Mouse (Mus musculus): ENCODE measurements around the gene Atxn2l.

Gene Atxn2l

DNA sequence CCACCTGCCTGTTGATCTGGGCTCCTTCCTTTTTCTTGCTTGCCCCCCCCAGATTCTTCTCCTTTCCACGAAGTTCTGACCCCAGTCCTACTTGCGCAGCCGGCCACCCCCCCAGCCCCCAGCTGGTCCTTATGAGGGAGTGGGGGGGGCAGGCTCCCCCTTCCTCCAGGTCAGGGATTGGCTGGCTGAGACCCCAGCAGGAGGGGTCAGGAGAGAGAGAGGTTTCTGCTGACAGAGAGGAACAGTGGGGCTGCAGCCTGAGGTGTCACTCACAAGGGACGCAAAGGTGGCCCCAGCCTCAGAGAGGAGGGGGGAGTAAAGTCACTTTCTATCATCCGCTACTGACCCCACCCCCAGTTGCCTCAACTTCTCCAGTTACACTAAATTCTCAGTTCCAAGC, 40.2 kb downstream of the Atxn2l start, which contains the start of gene Atp2a1:
Gene Atp2a1, minus strand, starts transcription at position 105 of the 400 bp plus-strand sequence.
- DNase-seq (ENCODE audit: low spot score in 2 of 2): no peak

DNA sequence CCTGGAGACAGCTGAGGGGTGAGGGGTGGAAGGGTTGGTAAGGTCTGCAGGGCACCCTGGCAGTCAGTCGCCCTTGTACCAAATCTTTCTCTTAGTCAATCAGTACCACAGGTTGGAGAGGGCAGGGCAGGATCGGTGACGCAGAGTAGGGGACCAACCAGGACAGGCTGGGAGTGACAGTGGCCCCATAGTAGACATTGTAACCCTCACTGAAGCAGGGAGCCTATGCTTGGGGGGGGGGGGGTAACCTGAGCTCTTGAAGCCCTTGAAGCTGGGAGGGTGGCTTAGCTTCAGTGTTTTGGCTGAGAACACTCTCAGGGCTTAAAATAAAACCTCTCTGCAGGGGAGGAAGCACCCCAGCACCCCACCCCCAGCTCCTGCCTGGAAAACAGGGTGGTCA, 41.6 kb downstream of the Atxn2l start:
- no peak for DNase-seq (ENCODE audit: low spot score in 2 of 2)

DNA sequence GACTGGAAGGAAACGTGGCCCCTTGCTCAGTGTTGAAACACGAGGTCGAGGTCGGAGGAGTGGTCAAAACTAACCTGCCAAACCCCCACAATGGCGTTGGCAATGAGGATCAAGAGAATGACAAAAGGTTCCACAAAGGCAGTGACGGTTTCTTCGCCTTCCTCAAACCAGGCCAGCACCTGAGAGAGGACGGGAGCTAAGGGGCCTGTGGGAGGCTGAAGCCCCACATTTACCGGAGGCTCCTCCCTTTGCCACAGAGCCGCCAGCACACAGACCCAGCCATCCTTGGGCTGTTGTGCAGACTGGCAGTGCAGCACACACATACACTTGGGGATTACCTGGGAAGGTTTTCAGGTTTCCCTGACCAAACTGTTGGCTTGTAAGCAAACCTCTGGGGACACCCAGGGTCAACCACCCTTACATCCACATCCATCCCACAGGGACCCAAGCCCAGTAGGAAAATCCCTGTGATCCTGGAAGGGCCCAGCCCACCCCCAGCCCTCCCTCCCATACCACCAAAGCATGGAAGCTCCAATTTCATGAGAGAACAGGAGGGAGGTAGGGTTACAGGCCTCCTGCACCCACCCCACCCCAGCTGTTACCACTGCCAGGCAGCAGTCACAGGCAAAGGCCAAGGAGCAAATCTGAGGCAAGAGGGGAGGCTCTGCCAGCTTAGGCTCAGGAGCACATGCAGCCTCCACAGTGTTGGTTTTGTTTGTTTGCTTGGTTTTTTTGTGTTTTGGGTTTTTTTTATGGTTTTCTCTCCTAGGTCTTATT, 42.4 kb downstream of the Atxn2l start:
- no peak for DNase-seq (ENCODE audit: low spot score in 2 of 2)

DNA sequence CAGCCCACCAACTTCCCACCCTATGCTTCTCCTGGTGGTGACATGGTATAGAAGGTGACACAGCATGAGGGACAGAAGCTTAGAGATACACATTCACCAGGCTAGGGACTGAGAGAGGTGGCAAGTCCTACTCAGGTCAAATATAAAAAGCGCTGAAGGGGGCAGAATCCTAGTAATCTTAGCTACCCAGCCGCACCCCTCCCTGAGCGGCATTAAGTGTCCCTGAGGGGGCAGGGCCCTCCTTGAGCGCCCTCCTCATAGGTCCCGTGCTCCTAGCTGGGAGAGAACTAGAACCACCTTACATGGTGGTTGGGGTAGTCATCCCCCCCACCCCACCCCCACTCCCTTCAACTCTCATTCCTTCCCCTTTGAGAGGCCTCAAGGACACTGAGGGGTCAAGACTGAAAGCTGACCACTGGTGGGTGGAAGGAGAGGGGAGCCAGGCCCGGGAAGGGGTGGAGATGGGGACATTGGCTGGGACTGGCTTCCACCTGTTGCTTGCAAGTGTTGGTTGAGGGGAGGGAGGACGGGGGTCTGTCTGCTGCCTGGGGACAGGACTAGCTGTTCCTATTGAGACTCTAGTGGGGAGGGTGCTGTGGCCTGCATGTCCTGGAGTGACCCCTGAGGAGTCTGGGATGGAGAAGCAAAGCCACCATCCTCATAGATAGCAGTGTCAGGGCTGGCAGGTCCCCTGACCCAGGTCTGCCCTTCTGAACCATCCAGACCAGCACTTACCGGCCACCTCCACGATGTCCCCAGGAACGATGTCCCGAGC, 44.2 kb downstream of the Atxn2l start:
- no peak for DNase-seq (ENCODE audit: low spot score in 2 of 2)

DNA sequence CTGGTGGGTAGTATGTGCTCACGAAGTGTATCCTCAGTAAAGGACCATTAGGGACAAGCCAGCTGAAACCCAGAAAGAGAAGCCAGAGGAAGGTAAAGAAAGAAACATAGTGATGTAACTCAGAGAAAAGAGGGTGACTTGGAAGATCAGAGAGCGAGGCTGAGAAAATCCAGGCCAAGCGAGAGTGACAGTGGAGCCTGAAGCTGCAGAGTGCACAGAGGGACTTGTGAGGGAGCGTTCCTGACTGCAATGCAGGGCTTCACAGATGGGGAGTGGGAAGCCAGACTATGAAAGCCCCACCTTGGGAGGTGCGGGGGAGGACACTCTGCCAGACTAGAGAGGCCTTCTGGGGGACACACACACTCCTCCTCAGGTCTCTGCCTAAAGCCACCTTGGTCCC, 45.0 kb downstream of the Atxn2l start:
- DNase-seq (ENCODE audit: low spot score in 2 of 2): no peak

DNA sequence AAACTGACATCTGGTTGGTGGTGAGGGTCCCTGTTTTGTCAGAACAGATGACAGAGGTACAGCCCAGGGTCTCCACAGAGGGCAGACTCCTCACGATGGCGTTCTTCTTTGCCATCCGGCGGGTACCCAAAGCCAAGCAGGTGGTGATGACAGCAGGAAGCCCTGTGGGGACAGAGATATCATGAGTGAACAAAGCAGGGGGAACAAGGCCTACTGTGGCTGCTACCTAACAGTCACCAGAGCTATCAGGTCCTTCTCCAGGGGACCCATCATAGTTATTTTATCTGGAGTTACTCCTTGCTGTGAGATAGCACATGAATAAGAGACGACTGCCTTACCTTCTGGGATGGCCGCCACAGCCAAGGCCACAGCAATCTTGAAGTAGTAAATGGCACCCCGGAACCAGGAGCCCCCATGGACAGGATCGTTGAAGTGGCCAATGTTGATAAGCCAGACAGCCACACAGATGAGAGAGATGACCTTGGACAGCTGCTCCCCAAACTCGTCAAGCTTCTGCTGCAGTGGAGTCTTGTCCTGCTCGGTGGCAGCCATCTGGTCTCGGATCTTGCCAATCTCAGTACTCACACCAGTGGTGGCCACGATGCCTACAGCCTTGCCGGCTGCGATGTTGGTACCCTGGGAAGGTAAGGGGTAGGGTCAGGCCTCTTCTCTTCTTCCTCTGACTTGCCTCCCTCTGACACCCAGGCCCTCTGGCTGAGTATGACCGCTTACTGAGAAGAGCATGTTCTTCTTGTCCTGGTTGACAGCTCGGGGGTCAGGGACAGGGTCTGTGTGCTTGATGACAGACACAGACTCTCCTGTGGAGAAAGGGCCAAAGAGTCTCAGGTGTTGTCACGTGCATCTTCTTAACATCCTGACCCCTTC, 46.6 kb downstream of the Atxn2l start:
- DNase-seq (ENCODE audit: low spot score in 2 of 2): no peak

DNA sequence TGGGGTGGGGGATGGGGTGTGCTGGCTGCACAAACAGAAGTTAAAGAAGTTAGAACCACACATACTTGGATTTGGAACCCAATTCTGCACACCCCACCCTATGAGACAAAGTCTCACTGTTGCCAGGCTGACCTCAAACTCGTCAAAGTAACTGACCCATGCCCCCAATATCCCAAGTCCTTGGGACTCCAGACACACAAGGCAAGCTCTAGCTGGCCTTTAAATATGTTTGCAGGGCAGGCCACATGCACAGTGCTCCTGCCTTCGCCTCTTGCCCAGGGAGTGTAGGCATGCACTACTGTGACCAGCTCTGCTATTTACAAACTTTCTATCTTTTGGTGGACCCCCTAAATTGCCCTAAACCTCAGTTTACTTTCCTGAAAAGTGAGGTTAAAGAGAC, 48.0 kb downstream of the Atxn2l start:
- no peak for DNase-seq (ENCODE audit: low spot score in 2 of 2)

DNA sequence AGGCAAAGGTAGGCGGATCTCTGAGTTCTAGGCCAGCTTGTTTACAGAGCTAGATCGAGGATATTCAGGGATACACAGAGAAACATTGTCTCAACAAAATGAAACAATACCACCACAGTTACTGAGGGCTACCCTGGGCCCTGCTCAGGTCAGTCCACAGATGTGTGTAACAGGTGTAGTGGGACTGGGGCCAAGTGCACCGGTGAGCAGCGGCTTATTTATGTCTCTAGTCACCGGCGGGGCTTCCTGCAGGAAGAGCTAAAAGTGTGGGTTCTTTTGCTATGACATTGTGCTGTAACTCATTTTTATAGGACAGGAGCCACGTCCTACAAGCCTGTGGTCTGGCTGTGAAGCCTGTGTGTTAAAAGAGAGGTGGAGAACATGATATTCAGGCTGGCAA, 49.4 kb downstream of the Atxn2l start:
- no peak for DNase-seq (ENCODE audit: low spot score in 2 of 2)

DNA sequence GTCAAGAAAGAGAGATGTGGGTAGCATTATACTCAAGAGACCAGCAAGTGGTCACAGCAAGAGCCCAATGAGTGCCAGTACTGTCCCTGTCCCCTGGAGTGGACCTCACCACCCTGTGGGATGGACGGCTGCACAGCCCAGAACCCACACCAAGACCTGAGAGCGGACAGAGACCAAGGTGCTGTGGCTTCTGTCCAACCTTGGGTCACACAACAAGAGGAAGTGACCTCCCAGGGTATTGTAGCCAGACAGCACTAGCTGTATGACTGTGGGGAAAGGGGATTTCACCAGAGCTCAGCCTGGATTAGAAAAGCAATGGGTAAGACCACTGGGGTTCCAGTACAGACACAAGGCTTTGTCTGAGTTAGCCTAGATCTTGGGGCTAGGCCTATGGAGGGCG, 51.0 kb downstream of the Atxn2l start:
- DNase-seq (ENCODE audit: low spot score in 2 of 2): no peak

DNA sequence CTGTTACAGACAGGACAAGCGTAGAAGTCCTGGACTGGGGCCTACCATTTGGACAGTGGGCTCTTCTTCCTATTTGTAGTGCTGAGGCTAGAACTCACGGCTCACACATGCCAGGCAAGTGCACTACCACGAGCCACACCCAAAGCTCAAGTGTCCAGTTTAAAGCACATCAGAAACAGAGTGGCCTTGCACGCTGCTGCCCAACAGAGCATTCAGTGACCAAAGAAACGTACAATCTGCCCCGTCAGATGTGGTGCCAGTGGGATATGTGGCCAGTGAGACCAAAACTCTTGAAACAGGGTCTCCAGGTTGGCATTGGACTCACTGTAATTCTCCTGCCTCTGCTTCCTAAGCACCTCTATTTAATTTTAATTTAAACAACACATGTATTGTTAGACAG, 52.6 kb downstream of the Atxn2l start:
- no peak for DNase-seq (ENCODE audit: low spot score in 2 of 2)

DNA sequence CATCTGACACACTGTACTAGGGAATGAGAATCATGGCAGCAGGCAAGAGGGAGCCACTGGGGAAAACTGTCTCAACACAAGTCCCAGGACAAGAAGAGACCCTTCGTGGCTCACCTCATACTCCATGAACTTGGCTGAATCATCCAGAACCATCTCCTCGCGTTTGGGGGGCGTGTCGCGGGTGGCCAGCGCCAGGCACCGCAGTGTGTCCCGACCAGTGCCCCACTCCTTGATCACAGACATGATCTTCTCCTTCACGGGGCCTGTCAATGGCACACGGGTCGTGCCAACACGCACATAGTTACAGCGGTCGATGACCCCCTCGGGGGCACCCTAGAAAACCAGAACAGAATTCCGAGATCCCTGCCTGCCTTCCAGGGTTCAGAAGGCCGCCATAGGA, 53.2 kb downstream of the Atxn2l start:
- DNase-seq (ENCODE audit: low spot score in 2 of 2): no peak

DNA sequence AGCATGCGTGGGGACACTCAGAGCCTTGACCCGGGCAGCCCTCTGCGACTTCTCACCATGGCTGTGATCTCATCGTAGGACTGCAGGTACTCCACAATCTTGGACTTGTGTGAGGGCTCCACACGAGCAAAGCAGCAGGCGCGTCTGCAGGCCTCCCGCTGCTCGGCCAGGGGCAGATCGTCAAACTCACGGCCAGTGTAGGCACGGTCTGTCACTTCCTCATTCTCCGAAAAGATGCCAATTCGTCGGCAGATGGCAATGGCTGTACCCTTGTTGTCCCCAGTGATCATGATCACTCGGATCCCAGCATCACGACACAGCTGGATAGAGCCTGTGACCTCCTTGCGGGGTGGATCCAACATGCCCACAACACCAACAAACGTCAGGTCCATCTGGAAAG, 54.8 kb downstream of the Atxn2l start:
- DNase-seq (ENCODE audit: low spot score in 2 of 2): no peak

DNA sequence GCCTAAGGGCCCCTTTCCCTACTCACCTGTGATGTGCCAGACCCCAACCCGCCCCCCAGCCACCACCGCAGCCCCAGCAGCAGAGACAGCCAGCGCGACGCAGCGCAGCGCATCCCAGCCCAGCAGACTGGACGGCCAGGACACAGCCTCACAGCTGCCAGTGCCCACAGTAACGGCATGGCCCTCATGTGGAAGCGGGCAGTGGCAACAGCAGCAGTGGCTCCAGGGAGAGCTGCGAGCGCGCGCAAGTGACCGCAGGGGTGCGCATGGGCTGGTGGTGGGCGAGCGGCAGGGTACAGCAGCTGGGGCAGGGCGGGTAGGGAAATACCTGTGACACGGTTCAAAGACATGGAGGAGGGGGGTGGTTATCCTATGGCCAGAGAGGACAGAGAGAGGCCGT, 57.0 kb downstream of the Atxn2l start:
- no peak for DNase-seq (ENCODE audit: low spot score in 2 of 2)

DNA sequence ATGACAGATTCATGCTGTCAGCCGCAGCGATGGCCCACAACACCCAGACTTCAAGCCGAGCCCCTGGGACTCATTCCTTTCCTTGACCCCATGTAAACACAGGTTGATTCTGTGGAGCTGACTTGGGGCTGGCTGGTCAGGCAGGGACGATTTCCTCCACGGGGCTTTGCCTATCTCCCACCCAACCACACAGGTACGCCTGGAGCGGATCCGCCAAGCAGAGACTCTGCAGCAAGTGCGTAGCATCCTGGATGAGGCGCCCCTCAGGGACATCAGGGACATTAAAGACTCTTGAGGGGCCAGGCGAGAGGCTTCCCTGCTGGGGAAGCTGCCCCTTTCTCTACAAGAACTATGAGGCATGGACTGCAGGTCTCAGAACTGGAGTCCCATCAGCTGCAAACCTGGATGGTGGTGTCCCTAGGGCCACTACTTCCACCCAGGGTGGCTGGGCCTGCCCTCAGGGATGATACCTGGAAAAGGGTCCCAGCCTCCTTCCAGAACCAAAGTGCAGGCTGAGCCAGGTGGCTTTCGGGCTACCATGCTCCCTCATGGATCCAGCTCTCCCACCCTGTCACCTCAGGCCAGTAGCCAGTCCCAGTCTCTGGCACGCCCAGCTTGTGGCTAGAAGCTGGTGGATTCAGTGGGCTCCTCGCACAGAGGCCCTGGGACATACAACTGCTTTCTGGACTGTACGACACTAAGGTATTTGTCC, 58.0 kb downstream of the Atxn2l start:
- no peak for DNase-seq (ENCODE audit: low spot score in 2 of 2)

DNA sequence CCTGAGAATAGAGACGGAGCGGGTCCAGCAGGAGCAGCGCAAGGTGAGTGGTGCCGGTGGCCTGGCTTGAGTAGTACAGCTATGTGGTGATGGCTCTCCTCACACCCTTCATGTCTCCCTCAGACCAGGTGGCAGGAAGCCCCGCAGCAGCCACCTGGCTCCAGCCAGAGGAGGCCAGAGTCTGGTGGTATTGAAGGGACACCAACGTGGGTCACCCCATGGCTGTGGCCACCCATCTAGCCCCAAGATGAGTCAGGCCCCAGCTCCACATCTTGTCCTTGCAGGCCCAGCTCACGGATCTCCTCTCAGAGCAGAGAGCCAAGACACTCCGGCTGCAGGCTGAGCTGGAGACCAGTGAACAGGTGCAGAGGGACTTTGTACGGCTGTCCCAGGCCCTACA, 58.7 kb downstream of the Atxn2l start:
- DNase-seq (ENCODE audit: low spot score in 2 of 2): no peak

DNA sequence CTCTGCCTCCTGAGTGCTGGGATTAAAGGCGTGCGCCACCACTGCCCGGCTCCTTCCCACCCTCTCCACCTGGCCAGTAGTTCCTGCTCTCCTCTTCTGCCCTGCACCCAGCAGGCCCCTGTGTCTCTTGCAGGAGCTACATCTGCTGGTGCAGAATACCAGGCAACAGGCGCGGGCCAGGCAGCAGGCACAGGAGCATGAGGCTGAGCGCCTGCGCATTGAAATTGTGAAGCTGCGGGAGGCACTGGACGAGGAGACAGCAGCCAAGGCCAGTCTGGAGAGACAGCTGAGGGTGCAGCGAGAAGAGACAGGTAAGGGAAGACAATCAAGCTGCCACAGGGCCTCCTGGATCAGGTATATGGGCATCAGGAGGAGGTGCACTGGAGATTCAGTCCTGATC, 59.2 kb downstream of the Atxn2l start:
- no peak for DNase-seq (ENCODE audit: low spot score in 2 of 2)
